Mouse (Mus musculus) lung, embryonic 14.5 days (tissue): ENCODE results near the gene Eif3c. TPM values are rescaled to one million over a fixed set of nuclear protein-coding genes. Genes with fewer than 3 reads are reported as not detected.

Experiments
- ATAC-seq: fragments of 200-750 bp; cut with Nextera tagmentation; 2 replicates; pipeline ENCODE4 v1.8.0; 2017; ENCODE audit warnings: mild to moderate bottlenecking, moderate TSS enrichment, moderate library complexity; ENCODE audit not compliant: insufficient read depth
- DNase-seq: peaks from one replicate; pipeline ENCODE4 v3.0.0-alpha.2; 2015
- H3K27ac ChIP-seq: fragments of 300-500 bp; sonication (generic); 2 replicates; pipeline ENCODE4 v1.5.1; 2014; ENCODE audit warnings: low read depth, mild to moderate bottlenecking, moderate library complexity
- H3K27me3 ChIP-seq: fragments of 300-500 bp; sonication (generic); 2 replicates; pipeline ENCODE4 v1.6.1; 2014; ENCODE audit warnings: low read length, control low read depth; ENCODE audit not compliant: insufficient read depth
- H3K36me3 ChIP-seq: fragments of 300-500 bp; sonication (generic); 2 replicates; pipeline ENCODE4 v1.6.1; 2014; ENCODE audit warnings: control low read depth; ENCODE audit not compliant: insufficient read depth
- H3K4me1 ChIP-seq: fragments of 300-500 bp; sonication (generic); 2 replicates; pipeline ENCODE4 v1.6.1; 2014; ENCODE audit warnings: antibody characterized with exemption, control low read depth; ENCODE audit not compliant: insufficient read depth
- H3K4me2 ChIP-seq: fragments of 300-500 bp; sonication (generic); 2 replicates; pipeline ENCODE4 v1.6.1; 2014; ENCODE audit warnings: mild to moderate bottlenecking
- H3K4me3 ChIP-seq: fragments of 300-500 bp; sonication (generic); 2 replicates; pipeline ENCODE4 v1.5.1; 2014; ENCODE audit warnings: low read depth, low read length
- H3K9ac ChIP-seq: fragments of 300-500 bp; sonication (generic); 2 replicates; pipeline ENCODE4 v1.6.1; 2014
- H3K9me3 ChIP-seq: fragments of 300-500 bp; sonication (generic); 2 replicates; pipeline ENCODE4 v1.6.1; 2016; ENCODE audit warnings: low read depth, low read length, control low read depth
- CTCF ChIP-seq: IDR thresholded peaks from 2 replicates; pipeline ENCODE4 v1.5.1; 2016; ENCODE audit warnings: antibody characterized with exemption, low read depth
- WGBS: fragments of 180-500 bp; shearing (Covaris S2); extraction: QIAGEN DNeasy Blood & Tissue Kit; methylation state at CpG from one replicate; pipeline ENCODE4 v1.1.7; 2014; 5-methylcytosine and 5-hydroxymethylcytosine counted together
- microRNA-seq: library from miRNA; unstranded; fragments of <30 nt; microRNA quantifications from one replicate; pipeline ENCODE4, GENCODE M21; 2016; ENCODE audit warnings: borderline number of aligned reads
- polyA plus RNA-seq: library from polyadenylated mRNA; unstranded; fragments of >200 nt; fragmentation: Nextera tagmentation; extraction: Ambion mirVana; gene quantifications from 2 replicates; pipeline ENCODE4 v1.2.1, GENCODE M21; 2014

Gene Eif3c
- polyA plus RNA-seq, 1 experiment from 2014 or later, result 169 TPM

GRCm38 (mm10) chr7:126497966-126498365 is 68.2 kb downstream of the Eif3c start:
- no peak overlapping the region for H3K9ac ChIP-seq
- WGBS, result 92% methylated on average over 12 of the region's 12 CpGs
- ATAC-seq, result no peak

GRCm38 (mm10) chr7:126496475-126496874 is 69.7 kb downstream of the Eif3c start:
- DNase-seq (no peak), ATAC-seq (no peak)
- Histone ChIP-seq H3K36me3 (peaks cover 97% of the 10 kb centered on the region), H3K4me3 (no peak overlapping the region), H3K4me1 (no peaks in the 10 kb centered on the region), H3K9ac (no peak overlapping the region), H3K27me3 (no peaks in the 10 kb centered on the region), H3K9me3 (no peaks in the 10 kb centered on the region), H3K4me2 (no peak overlapping the region), H3K27ac (no peak overlapping the region)
- WGBS, result 89% methylated on average over 5 of the region's 5 CpGs
- no peak for TF ChIP-seq CTCF

More at GRCm38 (mm10) chr7:126497966-126498365, 68.2 kb downstream of the Eif3c start:
- Histone ChIP-seq H3K4me3 (no peak overlapping the region), H3K27ac (no peak overlapping the region), H3K4me2 (no peak overlapping the region), H3K27me3 (no peaks in the 10 kb centered on the region), H3K4me1 (no peaks in the 10 kb centered on the region), H3K9me3 (no peaks in the 10 kb centered on the region), H3K36me3 (peaks cover 84% of the 10 kb centered on the region)
- DNase-seq, result no peak
- TF ChIP-seq CTCF, result no peak

Small RNAs within 50 kb of the gene (microRNA-seq; reads per million reads assigned to microRNA genes)
- 0.71 reads per million for gene Mir7059

Other genes starting within 250 kb of the Eif3c start
- 1.7 and 2.8 TPM in 2 replicates for gene Lat, start 196.8 kb downstream of the Eif3c start, polyA plus RNA-seq
- gene Spns1, start 189.0 kb downstream of the Eif3c start, polyA plus RNA-seq, result 41.7 and 46.0 TPM in 2 replicates
- 3.6 and 4.3 TPM in 2 replicates for gene Nfatc2ip, start 169.7 kb downstream of the Eif3c start, polyA plus RNA-seq
- not detected in 2 replicates for gene Cd19, start 151.5 kb downstream of the Eif3c start, polyA plus RNA-seq
- 33.8 and 34.5 TPM in 2 replicates for gene Rabep2, start 137.7 kb downstream of the Eif3c start, polyA plus RNA-seq
- gene Atp2a1, start 103.3 kb downstream of the Eif3c start, polyA plus RNA-seq, result 0.32 TPM in 1 of 2 replicates, not detected in the other
- gene Sh2b1, start 91.0 kb downstream of the Eif3c start, polyA plus RNA-seq, result 42.0 and 46.5 TPM in 2 replicates
- 126 and 128 TPM in 2 replicates for gene Tufm, start 79.0 kb downstream of the Eif3c start, polyA plus RNA-seq
- 57.0 and 61.9 TPM in 2 replicates for gene Atxn2l, start 63.0 kb downstream of the Eif3c start, polyA plus RNA-seq
- gene Apobr, start 18.5 kb upstream of the Eif3c start, polyA plus RNA-seq, result 0.32 and 0.54 TPM in 2 replicates
- 24.1 and 27.3 TPM in 2 replicates for gene Cln3, start 19.4 kb upstream of the Eif3c start, polyA plus RNA-seq
- not detected in 2 replicates for gene Il27, start 28.5 kb upstream of the Eif3c start, polyA plus RNA-seq
- gene Nupr1, start 64.5 kb upstream of the Eif3c start, polyA plus RNA-seq, result 9.7 and 10.7 TPM in 2 replicates
- 49.5 and 61.3 TPM in 2 replicates for gene Sgf29, start 82.9 kb upstream of the Eif3c start, polyA plus RNA-seq
- gene Sult1a1, start 110.0 kb upstream of the Eif3c start, polyA plus RNA-seq, result 1.4 and 2.6 TPM in 2 replicates
- gene Bola2, start 129.0 kb upstream of the Eif3c start, polyA plus RNA-seq, result 123 and 126 TPM in 2 replicates
- gene Slx1b, start 129.4 kb upstream of the Eif3c start, polyA plus RNA-seq, result 8.9 and 9.7 TPM in 2 replicates
- gene Coro1a, start 141.4 kb upstream of the Eif3c start, polyA plus RNA-seq, result 29.2 and 29.3 TPM in 2 replicates
- 111 and 117 TPM in 2 replicates for gene Mapk3, start 193.2 kb upstream of the Eif3c start, polyA plus RNA-seq
- gene Gdpd3, start 199.9 kb upstream of the Eif3c start, polyA plus RNA-seq, result 3.3 and 3.4 TPM in 2 replicates
- gene Ypel3, start 210.5 kb upstream of the Eif3c start, polyA plus RNA-seq, result 87.8 and 91.2 TPM in 2 replicates
- 0.28 TPM in 1 of 2 replicates, not detected in the other for gene Tbx6, start 215.1 kb upstream of the Eif3c start, polyA plus RNA-seq
- gene Ppp4c, start 226.1 kb upstream of the Eif3c start, polyA plus RNA-seq, result 278 and 300 TPM in 2 replicates
- gene Fam57b, start 231.3 kb upstream of the Eif3c start, polyA plus RNA-seq, result 0.17 and 0.88 TPM in 2 replicates